Mouse (Mus musculus) 3T3-L1 (cell line): Measurements from ENCODE around the gene Adamts12.

Experiments used
- DNase-seq: peaks from one replicate; pipeline ENCODE4 v3.0.0-alpha.2; 2015; ENCODE audit warnings: low read depth, low spot score

Gene Adamts12

GRCm38 (mm10) chr15:11075726-11076361 lies 11.3 kb downstream of the Adamts12 start:
- no peak for DNase-seq

GRCm38 (mm10) chr15:11082961-11083569 lies 18.5 kb downstream of the Adamts12 start:
- no peak for DNase-seq

GRCm38 (mm10) chr15:11083678-11084077 lies 19.1 kb downstream of the Adamts12 start:
- DNase-seq = no peak

GRCm38 (mm10) chr15:11084241-11084992 lies 19.8 kb downstream of the Adamts12 start:
- DNase-seq = peak; percentile 77

- DNase-seq = peak; percentile 75
Measured at GRCm38 (mm10) chr15:11084993-11085365, 20.4 kb downstream of the Adamts12 start.

GRCm38 (mm10) chr15:11089494-11089893 lies 24.9 kb downstream of the Adamts12 start:
- peak; percentile 57 for DNase-seq

GRCm38 (mm10) chr15:11095566-11095965 lies 31.0 kb downstream of the Adamts12 start:
- peak; percentile 89 for DNase-seq

GRCm38 (mm10) chr15:11097967-11098702 lies 33.5 kb downstream of the Adamts12 start:
- no peak for DNase-seq

- DNase-seq = no peak
Measured at GRCm38 (mm10) chr15:11098940-11099339, 34.4 kb downstream of the Adamts12 start.

- DNase-seq = no peak
Measured at GRCm38 (mm10) chr15:11100917-11101316, 36.3 kb downstream of the Adamts12 start.

GRCm38 (mm10) chr15:11105101-11105500 lies 40.5 kb downstream of the Adamts12 start:
- DNase-seq = peak; percentile 76

- DNase-seq = no peak
Measured at GRCm38 (mm10) chr15:11107376-11107775, 42.8 kb downstream of the Adamts12 start.

- no peak for DNase-seq
Measured at GRCm38 (mm10) chr15:11114631-11115197, 50.1 kb downstream of the Adamts12 start.

GRCm38 (mm10) chr15:11116303-11116702 lies 51.7 kb downstream of the Adamts12 start:
- DNase-seq = no peak

- DNase-seq = no peak
Measured at GRCm38 (mm10) chr15:11116853-11117252, 52.3 kb downstream of the Adamts12 start.

GRCm38 (mm10) chr15:11118371-11118770 lies 53.8 kb downstream of the Adamts12 start:
- DNase-seq = peak; percentile 69

- DNase-seq = no peak
Measured at GRCm38 (mm10) chr15:11121721-11122120, 57.1 kb downstream of the Adamts12 start.

- no peak for DNase-seq
Measured at GRCm38 (mm10) chr15:11125361-11125760, 60.8 kb downstream of the Adamts12 start.

GRCm38 (mm10) chr15:11128457-11128856 lies 63.9 kb downstream of the Adamts12 start:
- no peak for DNase-seq

- DNase-seq = no peak
Measured at GRCm38 (mm10) chr15:11132586-11133558, 68.3 kb downstream of the Adamts12 start.
